Mouse (Mus musculus) testis, postnatal 10 days (tissue): Measurements from ENCODE around the gene Ccdc17.

ENCODE experiments used
- DNase-seq: peaks from one replicate; pipeline ENCODE4 v3.0.0; 2021; ENCODE audit warnings: low spot score

The Ccdc17 gene

DNA sequence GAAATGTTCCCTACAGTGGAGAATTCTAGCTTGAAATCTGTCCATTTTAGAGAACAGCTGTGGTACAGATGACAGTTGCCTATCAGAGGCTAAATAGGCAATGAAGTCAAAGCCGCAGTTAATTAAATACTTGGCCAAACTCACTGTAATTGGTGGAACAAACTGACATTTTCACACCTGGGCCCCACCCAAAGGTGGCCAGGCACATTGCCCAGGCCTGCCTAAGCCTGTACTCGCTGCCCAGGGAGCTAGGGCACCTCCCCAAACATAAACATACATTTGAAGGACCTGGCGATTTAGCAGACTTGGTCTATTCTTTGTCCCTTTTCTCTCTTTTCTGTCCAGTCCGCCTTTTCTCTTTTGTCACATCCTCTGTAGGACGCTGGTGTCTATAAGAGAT lies at the start of gene Ccdc17:
Gene Ccdc17, plus strand, starts transcription at position 276 of the 400 bp plus-strand sequence.
- DNase-seq = no peak

DNA sequence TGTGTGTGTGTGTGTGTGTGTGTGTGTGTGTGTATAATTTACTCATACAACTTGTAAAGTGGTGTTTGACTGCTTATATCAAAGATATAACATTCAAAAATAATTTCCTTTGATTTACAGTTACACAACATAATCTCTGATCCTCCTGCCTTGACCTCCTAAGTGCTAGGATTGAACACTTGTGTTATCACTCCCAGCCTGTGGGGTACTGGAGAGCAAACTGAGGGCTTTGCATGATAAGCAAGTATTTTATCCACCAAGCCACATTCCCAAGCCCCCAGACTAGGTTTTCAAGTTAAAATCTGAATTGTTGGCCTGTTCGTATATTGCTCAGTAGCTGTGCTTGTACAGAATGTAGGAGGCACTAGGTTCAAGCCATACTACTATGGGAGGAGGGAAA lies 46.0 kb upstream of the Ccdc17 start:
- no peak for DNase-seq

DNA sequence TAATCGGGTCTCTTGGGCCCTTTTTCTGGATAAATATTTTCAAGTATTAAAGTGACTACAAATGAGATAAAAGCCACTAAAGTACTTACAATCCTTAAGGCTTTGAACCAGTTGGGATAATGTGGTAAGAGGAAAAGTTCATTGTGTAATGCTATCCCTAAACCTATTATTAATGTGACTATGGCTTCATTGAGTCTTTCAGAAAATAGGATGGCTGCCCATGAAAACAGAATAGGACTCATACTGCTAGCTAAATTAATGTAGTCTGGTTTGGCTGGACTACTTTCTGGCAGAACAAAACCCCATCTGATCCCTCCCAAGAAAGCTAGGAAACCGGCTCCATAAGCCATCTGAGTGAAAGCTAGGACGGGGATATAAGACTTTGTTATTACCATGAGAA lies 43.4 kb upstream of the Ccdc17 start:
- DNase-seq = no peak

DNA sequence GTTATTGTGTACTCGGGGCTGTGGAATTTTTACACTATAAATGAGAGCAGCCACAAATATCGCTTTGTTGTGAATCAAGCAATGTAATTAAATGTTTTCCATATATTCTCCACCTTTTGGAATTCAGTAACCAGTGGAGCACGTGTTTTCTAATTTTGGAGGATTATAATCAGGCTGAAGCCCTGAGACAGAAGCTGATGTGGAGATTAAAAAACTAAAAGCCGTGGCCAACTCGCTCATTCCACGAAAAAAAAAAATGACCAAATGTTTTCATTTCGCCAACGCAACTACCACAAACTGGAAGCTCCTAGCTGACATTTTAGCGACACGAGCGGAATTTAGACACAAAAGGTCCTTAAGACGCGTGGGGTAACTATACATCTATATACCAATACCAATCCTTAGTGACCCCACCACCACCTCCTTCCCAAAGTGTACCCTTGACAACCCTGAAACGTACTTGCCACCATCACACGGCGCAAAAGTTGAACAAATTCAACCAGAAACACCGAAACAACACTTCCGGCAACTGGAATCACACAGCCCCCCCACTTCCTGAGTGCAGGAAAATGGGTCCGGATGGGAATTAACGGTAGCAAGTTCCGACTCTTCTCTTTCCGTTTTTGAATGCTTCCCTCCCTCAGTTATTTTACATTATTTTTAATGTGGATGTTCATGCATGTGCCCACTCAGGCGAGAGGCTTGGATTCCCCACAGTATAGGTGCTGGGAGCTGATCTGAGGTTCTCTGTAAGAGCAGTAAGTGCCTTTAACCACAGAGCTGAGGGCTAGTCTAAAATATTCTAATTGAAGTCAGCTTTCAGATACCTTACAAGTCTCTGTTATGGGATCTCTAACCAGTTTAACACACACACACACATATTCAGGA lies 40.8 kb upstream of the Ccdc17 start, which contains the start of gene Tmem69:
Gene Tmem69, minus strand, starts transcription at position 524 of the 888 bp plus-strand sequence.
- DNase-seq = peak; percentile 76

DNA sequence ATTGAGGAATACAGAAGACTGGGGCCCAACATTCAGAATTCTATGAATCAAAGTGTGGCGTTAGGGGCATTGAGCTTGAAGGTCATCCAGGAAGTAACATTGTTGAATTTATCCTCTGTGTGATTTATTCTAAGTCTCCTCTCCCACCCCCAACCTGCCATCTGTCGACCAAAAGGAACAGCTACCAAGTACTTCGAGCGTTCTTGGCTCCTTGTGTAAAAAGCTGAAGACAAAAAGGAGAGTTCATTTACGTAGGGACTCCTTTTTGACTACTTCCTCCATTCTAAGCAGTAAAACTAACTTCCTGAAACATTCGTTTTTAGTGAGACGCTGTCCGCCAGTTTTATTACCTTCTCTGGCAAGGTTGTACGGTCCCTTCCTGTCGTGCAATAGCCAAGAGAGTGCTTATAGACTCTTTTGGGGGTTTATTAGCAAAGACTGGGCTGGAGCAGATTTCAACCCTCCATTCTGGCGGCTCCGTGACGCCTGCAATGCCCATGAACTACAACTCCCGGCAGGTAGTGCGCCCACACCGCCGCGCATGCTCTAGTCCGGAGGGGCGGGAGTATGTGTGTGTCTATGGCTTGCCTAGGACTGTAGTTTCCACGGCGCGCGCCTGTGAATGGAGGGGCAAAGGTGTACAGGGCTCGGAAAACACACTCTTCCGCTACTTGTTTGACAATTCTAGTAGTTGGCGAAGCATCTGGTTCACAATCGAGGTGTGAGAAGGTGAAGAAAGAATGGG lies 39.7 kb upstream of the Ccdc17 start:
- DNase-seq = peak; percentile 94

DNA sequence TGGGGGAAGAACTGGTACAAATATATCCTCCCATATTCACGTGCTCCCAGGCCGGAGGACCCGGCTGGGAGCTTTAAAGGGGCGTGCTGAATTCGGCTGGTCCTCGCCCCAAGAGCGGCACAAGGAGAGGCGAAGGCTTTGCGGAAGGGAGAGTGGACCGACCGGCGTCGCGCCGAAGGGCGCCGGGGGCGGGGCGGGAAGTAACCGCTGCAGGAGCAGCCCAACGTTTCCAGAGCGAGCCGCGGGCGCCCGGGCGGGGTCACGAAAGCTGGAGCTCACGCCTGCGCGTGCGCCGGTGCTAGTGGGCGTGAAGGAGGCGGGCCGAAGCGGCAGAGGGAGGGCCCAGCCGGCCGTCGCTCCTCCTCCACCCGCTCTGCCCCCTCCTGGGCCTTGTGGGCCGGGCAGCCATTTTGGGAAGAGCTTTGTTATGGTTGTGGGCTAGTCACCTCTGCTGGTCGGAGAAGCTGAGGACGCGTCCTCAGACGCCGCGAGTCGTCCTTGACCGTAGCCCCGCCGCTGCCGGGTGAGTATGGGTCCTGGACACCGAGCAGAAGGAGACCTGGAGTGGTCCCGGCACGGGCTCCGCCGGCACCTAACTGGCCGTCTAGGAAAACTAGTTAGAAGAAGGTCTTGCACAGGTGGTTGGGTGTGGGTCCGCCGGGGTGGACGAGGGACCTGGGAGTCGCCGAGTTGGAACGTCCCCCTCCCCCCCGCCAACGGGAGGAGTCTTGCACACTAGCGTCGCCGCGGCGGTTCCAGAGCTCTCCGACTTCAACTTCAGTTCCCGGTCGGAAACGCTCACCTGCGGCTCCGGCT lies 38.9 kb upstream of the Ccdc17 start, which contains the start of gene Gpbp1l1:
Gene Gpbp1l1, plus strand, starts transcription at position 353 of the 816 bp plus-strand sequence.
- DNase-seq = peak; percentile 98

DNA sequence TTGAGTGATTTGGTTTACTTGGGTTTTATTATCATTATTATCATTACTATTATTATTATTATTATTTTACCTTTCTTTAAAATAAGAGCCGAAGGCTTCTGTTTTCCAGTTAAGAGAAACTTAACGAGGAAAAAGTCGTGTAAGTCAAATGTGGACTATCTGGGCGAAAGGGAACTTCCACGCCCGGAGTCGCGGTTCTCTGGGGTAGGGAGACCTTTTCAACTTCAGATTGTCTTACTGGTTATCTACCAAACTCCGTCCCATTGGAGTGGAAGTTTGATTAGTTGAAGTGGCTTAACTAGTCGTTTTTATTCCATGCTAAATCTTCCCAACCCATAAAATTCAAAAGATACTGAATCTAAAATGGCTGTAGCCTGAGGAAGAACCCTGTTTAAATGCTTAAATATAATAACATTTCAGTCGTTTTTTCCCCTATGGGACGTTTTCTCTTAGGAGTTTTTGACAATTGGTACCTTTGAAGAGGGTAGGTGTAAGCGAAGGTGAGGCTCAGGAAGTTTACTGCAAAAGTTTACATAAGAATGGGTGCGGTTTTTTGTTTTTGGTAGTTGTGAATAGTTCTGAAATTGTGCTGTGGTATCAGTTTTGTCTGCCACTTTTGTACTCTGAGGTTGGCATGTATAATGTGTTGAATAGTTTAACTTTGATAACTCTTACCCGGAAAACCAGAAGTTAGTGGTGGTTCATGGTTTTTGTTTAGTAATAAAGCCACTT lies 38.1 kb upstream of the Ccdc17 start:
- no peak for DNase-seq

DNA sequence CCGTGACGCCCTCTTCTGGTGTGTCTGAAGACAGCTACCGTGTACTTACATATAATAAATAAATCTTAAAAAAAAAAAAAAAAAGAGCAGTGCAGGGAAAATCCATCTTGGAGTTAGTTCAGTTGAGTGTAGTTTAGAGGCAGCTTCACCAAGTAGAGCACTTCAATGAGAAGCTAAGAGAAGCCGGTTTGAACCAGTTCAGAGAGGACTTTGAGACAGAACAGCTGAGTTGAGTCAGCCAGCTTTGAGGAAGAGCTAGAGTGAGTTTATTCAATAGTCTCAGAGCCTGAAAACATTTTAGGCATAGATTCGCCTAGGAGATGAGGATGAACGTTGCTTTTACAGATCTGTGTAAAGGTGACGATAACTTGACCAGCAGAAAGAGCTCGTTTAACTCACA lies 661 bp upstream of the Ccdc17 start:
- DNase-seq = no peak

DNA sequence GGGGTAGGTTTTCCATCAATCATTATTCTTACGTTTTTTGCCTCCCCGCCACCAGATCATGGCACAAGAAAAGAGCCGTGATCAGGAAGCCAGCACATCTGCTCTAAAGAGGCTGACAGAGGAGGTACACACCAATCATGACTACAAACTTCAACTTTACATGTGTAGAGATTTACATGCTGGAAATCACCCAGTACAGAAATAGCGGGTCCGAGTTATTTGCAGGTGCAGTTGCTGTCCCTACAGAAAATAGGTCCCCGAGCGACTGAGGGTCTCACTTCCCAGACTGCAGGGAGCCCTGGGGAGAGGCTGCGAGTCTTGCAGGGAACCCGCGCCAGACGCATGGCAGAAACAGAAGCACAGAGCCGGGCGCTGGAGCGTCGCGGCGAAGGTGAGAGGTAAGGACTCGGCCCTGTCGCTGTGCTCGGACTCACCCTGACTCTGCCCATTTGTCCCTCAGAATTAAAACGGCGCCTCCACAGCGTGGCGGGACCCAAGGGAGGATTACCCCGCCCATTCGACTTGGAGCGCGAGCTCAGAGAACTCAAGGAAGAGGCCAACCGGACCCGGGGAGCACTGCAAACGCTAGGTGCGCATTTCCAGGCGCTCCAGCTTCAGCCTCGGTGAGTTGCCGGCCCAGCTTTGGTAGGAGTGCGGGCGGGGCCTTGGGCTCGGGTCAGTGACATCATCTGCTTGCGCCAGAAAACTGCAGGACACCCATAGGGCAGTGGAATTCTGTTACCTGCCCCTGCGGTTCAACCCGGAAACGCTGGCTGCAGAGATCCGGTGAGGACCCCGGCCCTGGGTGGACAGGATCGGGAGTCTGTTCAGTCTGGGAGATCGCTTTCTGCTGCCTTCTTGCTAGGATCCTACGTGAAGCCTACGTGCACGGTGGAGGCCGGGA lies 776 bp downstream of the Ccdc17 start:
- peak; percentile 88 for DNase-seq

DNA sequence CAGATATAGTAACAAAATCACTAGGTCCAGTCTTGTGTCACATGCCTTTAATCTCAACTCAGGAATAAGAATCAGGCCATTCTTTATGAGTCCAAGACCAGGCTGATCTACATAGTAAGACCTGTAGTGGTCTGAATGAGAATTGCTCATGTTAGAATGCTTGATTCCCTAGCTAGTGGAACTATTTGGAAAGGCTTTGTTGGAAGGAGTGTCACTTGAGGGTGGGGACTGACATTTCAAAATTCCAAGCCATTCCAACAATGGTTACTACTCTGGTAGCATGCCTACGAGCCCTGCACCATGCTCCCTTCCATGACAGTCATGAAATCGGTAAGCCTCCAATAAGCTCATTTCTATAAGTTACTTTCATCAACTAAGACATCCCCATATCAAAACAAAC lies 16.2 kb downstream of the Ccdc17 start:
- no peak for DNase-seq

DNA sequence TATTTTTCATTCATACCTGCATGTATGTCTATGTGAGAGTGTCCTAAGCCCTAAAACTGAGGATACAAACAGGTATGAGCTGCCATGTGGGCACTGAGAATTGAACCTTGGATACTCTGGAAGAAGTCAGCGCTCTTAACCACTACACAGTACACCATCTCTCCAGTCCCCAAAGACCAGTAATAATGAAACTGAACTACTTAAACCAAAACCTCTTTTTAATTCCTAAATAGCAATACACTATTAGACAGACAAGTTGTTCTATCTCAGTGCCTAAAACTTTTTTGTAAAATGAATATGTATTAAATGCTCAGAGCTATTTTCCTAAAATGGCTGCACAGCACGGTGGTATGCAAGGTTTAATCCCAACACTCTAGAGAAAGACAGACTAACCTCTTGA lies 18.8 kb downstream of the Ccdc17 start:
- DNase-seq = no peak

DNA sequence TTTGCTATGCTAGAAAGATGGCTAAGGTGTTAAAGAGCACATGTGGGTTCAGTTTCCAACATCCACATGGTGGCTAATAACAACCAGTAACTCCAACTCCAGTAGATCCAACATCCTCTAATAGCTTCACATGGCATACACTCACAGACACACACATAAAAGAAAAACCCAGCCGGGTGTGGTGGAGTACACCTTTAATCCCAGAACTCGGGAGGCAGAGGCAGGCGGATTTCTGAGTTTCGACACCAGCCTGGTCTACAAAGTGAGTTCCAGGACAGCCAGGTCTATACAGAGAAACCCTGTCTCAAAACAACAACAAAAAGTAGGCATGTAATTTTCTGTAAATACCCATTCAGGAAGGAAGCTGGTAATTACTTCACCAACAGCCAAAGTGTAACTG lies 28.4 kb downstream of the Ccdc17 start:
- no peak for DNase-seq

DNA sequence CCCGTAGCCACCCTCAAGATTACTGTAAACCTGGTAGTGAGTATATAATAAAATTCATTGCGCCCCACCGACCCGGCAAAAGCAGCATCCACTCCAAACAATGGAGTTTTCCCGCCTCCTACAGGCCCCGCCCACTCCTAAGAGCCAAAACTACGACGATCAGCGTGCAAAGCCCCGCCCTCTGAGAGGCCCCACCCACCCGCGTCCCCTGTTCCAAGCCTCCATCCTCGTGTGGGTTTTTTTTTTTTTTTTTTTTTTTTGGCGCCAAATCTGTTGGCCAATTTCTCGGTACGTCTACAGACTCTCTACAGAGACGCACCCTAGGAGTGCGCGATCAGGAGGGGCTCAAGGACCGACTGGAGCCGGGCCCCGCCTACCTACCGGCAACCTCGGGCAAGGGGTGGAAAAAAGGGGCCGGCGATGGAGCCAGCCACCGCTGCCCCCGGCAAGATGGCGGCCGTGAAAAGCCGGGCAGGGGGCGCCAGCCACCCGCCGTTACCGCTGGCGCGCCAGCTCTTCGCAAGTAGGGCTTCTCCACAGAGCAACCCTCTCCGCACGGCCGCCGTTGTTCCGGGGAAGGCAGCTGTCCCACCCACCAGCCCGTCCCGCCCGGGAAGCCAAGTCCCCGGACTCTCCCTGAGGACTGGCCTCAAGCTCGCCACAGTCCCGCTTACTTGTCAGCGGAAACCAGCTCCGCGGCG lies 30.4 kb downstream of the Ccdc17 start:
- DNase-seq = peak; percentile 93

DNA sequence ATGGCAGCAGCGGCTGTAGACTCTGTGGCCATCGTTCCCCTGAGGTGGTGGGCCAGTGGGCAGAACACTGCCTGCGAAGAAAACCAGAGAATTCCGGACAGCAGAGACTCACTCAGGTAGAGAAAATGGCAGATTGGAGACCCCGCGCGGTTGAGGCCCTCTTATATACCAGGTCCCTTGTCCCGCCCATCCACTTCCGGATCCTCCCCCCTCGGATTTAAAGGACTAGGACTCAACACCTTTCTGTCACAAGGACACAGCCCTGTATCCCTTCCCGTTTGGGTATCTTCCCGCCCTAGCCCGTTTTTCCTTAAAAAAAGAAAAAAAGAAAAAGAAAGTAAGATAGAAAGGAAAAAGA lies 30.9 kb downstream of the Ccdc17 start:
- DNase-seq = peak; percentile 92

DNA sequence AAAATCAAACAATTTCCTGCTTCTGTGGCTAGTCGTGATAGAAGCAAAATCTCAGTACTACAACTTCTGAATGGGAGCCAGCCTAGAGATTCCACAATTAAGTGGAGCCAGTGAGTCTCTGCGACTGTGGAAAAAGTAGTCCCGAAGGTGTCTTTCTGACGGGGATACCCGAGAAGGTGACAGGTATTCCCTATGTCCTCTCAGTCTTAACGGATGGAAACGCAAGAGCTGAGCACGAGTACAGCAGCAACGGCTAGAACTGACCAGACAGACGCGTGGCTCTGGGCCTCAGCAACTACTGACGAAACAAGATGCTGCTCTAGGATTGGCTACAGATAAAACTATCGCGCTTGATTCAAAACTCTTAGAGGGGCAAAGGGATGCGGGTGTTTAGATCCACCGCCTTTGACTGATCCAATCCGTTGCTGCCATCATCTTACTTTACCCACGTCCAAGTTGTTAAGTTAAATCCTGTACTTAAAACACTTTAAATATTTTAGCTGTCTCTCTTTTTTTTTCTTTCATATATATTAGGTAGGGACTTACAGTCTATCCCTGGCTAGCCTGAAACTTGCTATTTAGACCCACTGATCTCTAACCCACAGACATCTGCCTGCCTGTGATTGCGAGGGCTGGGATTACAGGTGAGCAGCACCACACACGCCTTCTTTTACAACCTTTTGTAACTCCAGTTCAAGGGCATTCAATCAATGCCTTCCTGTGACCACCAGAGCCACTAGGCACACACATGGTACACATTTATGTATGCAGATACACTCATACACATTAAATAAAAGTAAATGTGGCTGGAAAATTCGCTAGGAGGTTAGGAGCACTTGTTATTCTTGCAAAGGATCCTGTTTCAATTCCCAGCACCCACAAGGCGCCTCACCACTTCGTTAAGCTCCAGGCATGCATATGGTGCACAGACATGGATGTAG lies 31.5 kb downstream of the Ccdc17 start, which contains the start of gene Nasp:
Gene Nasp, minus strand, starts transcription at position 220 of the 941 bp plus-strand sequence.
- peak; percentile 73 for DNase-seq

DNA sequence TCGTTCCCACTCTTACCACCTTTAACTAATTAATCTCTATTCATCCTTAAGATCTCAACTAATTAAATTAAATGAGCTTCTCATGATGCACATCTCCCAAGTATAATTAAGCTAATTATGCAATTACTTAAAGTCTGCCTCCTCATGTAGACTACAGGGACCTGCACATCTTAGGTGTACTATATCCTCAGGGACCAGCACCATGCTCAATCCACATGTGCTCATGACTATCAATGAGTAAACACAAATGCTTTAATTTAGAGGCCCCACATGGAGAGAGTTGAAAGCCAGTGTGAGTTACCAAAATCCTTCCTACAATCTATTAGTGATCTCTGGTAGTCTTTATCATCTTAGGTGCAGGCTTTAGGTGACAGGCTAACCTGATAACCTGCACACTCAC lies 38.7 kb downstream of the Ccdc17 start:
- DNase-seq = no peak

DNA sequence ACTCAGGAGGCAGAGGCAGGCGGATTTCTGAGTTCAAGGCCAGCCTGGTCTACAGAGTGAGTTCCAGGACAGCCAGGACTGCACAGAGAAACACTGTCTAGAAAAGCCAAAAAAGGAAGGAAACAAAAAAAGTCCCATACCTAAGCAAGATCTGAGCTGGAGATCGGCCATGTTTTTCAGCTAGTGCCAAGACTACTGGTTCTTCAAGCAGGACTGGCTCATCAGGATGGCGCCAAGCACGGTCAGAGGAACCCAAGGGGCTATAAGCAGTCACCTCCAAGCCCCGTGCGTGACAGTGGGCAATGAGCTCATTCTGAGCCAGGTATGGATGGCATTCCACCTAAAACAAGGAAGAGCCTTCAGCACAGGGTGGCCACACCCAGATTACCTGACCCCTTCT lies 42.4 kb downstream of the Ccdc17 start:
- no peak for DNase-seq

DNA sequence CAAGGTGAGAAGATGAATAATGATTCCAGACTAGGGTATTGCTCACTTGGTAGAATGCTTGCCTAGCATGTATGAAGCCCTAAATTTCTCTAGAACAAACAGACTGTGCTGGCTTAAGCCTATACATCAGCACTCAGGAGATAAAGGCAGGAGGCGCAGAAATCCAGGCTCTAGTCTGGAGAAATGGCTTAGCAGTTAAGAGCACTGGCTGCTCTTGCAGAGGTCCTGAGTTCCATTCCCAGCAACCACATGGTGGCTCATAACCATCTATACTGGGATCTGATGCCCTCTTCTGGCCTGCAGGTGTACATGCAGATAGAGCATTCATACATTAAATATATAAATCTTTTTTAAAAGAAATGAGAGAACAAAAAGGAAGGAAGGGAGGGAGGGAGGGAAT lies 45.6 kb downstream of the Ccdc17 start:
- no peak for DNase-seq

DNA sequence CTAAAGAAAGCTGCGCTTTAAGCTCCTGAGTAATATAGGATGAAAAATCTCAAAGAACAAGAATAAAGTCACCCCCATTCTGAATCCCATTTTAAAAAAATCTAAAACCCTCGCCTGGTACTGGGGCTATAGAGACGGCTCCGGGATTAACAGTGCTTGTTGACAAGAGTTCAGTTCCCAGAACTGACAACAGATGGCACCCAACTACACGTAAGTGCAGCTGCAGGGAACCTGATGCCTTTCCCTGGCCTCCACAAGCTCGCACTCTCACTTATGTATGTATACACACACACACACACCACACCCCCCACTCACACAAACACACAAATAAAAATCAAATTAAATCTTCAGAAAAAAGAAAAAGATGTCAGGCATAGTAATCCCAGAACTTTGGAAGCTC lies 47.9 kb downstream of the Ccdc17 start:
- no peak for DNase-seq
